Mouse (Mus musculus) myocyte (in vitro differentiated cells): ENCODE results near the gene Esam.

Experiments used
- CEBPB ChIP-seq: IDR thresholded peaks from 2 replicates; pipeline ENCODE4 v1.6.1; 2011; ENCODE audit warnings: mild to moderate bottlenecking, moderate library complexity; ENCODE audit not compliant: poor library complexity, insufficient read depth, severe bottlenecking
- E2F4 ChIP-seq: IDR thresholded peaks from one replicate; pipeline ENCODE4 v1.6.1; 2011; ENCODE audit warnings: mild to moderate bottlenecking, control low read depth, moderate library complexity; ENCODE audit not compliant: insufficient read depth
- MAX ChIP-seq: IDR thresholded peaks from one replicate; pipeline ENCODE4 v1.6.1; 2011; ENCODE audit warnings: low read depth, mild to moderate bottlenecking, control low read depth
- MYOG ChIP-seq, 3 experiments: IDR thresholded peaks; one replicate each; pipeline ENCODE4 v1.6.1; 2011; ENCODE audit warnings: control low read depth in 2 of 3, low read depth in 2 of 3, mild to moderate bottlenecking in 2 of 3; ENCODE audit not compliant: insufficient read length in 2 of 3, control insufficient read depth in 1 of 3, insufficient read depth in 1 of 3
- POLR2A ChIP-seq: IDR thresholded peaks from one replicate; pipeline ENCODE4 v1.6.1; 2011; ENCODE audit warnings: low read depth, mild to moderate bottlenecking, control low read depth, moderate library complexity; ENCODE audit not compliant: insufficient read length
- POLR2AphosphoS2 ChIP-seq: IDR thresholded peaks from one replicate; pipeline ENCODE4 v1.6.1; 2011; ENCODE audit warnings: low read depth, control low read depth; ENCODE audit not compliant: insufficient read length
- TCF12 ChIP-seq: IDR thresholded peaks from one replicate; pipeline ENCODE4 v1.6.1; 2011; ENCODE audit warnings: mild to moderate bottlenecking, control low read depth; ENCODE audit not compliant: poor library complexity, insufficient read depth, severe bottlenecking
- TCF3 ChIP-seq: IDR thresholded peaks from one replicate; pipeline ENCODE4 v1.6.1; 2011; ENCODE audit warnings: low read depth, control low read depth; ENCODE audit not compliant: insufficient read length
- USF1 ChIP-seq: IDR thresholded peaks from one replicate; pipeline ENCODE4 v1.6.1; 2011; ENCODE audit warnings: low read depth, mild to moderate bottlenecking, control low read depth, moderate library complexity

DNA sequence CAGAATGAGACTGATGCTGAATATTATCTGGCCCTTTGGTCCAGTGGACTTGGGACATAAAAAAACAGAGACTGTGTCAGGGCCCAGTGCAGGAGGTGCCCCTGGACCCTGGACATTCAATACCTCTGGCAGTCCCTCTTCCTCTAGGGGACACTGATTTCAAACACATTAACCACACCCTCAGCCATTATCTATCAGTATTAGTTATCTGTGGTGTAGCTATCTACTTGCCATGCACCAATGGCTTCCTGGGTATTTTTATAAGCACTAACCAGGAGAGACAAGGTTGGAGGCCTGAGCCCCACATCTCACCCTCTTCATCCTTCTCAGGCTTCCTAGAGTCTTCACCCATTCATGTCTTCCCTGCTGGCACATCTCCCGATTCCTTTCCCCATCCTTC lies 22.6 kb downstream of the Esam start:
- no peak for TF ChIP-seq POLR2A
- TF ChIP-seq TCF3: no peak
- TF ChIP-seq MYOG (IDR thresholded peaks at IDR 0.05; ENCODE audit: control insufficient read depth in 1 of 3, insufficient read depth in 1 of 3, insufficient read length in 2 of 3, low read depth in 2 of 3): no peak
- no peak for TF ChIP-seq TCF12
- TF ChIP-seq E2F4: no peak
- TF ChIP-seq POLR2AphosphoS2: no peak
- no peak for TF ChIP-seq CEBPB
- TF ChIP-seq USF1: no peak
- TF ChIP-seq MAX: no peak
